Mouse (Mus musculus) liver, adult 2 months (tissue): Measurements from ENCODE around the gene Opn1sw.

Source experiments
- CTCF ChIP-seq: fragments of 200-500 bp; IDR thresholded peaks from 2 replicates; pipeline ENCODE4 v1.5.1; 2011; ENCODE audit warnings: low read depth, low read length, control low read depth
- POLR2A ChIP-seq: fragments of 200-500 bp; IDR thresholded peaks from 2 replicates; pipeline ENCODE4 v1.6.1; 2011; ENCODE audit warnings: low read length, control low read depth; ENCODE audit not compliant: insufficient read depth; ENCODE audit errors: extremely low read depth

- TF ChIP-seq POLR2A = no peak
- no peak for TF ChIP-seq CTCF
Measured at GRCm38 (mm10) chr6:29377386-29377785, 10.9 kb downstream of the Opn1sw start.
